ENCODE assay signal across 12 mouse cellular contexts in the genomic region with DNA sequence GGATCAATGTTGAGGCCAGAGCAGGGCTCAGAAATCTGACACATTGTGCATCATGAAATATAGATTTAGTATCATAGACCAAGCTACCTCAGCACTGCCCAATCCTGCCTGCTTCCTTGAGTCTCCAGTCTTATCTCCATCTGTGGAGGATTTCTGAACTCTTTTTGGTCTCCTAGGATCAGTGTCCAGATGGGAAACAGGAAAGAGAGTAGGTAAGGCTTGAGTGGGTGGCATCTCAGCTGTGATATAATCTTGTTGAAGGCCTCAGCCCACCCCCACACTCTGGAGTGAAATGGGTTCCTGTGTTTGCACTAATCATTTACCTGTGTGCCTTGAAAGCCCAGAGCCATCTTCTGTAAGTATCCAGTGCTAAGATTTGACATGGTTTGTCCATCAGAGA.
"Had no signal": no experiment of that assay in that cellular context is flagged by ENCODE, and none has a peak within 500 bp of the region (broad histone marks: within the 10 kb centered on the region; RNA-seq: fewer than 3 reads in every experiment).

No protein-coding gene starts in this region.

- DNase-seq: liver, embryonic 13.5 days; liver, postnatal 0 days; lung, adult 2 months; lung, postnatal 14 days; lung, postnatal 36 days; retina, postnatal 1 day; right cerebral cortex, postnatal 14 days; right cerebral cortex, postnatal 4 days; spleen, adult 18-20 months; thymus, adult 2 months; thymus, postnatal 25 days; thymus, postnatal 4 days had no signal
